Mouse (Mus musculus) erythroid progenitor cell, adult 5-6 weeks (primary cell): ENCODE data around the gene Frmpd3. TPM values are rescaled to one million over a fixed set of nuclear protein-coding genes. Genes with fewer than 3 reads are reported as not detected.

Experiments used
- ATAC-seq: replicated peaks from 2 replicates; pipeline ENCODE4 v1.8.0; 2016; ENCODE audit warnings: moderate number of reproducible peaks, mild to moderate bottlenecking, moderate TSS enrichment, inconsistent platforms; ENCODE audit not compliant: poor library complexity, low FRiP score, severe bottlenecking
- total RNA-seq, 2 experiments: library from RNA; stranded (forward) in 1 of 2; stranded (reverse) in 1 of 2; fragments of 150-400 nt in 1 of 2; fragments of 186-747, 209-891 nt in 1 of 2; gene quantifications; 2 replicates each; pipeline versions ENCODE4 v1.2.3 to v1.2.4; 2015 to 2017; ENCODE audit warnings: low replicate concordance in 2 of 2

Gene Frmpd3
- total RNA-seq, 2 experiments from 2014 or later = not detected

GRCm38 (mm10) chrX:140445551-140445950 lies 103.5 kb downstream of the Frmpd3 start:
- no peak for ATAC-seq

- ATAC-seq = no peak
Observed at GRCm38 (mm10) chrX:140450071-140450470, 108.0 kb downstream of the Frmpd3 start.

- ATAC-seq = peak; percentile 96
Observed at GRCm38 (mm10) chrX:140456279-140456731, 114.2 kb downstream of the Frmpd3 start, which contains the start of gene Prps1. Gene Prps1, plus strand, starts transcription at chrX:140456613.

- peak; percentile 56 for ATAC-seq
Observed at GRCm38 (mm10) chrX:140456751-140457491, 114.9 kb downstream of the Frmpd3 start.

- ATAC-seq = no peak
Observed at GRCm38 (mm10) chrX:140457502-140457901, 115.4 kb downstream of the Frmpd3 start.

- ATAC-seq = no peak
Observed at GRCm38 (mm10) chrX:140478231-140478630, 136.2 kb downstream of the Frmpd3 start.

GRCm38 (mm10) chrX:140479171-140479570 lies 137.1 kb downstream of the Frmpd3 start:
- peak; percentile 70 for ATAC-seq

Other genes with a start within 250 kb of the Frmpd3 start
- gene Prps1, start 114.3 kb downstream of the Frmpd3 start, total RNA-seq (2015; ENCODE audit: low replicate concordance) = 17.2 and 24.5 TPM in 2 replicates
- gene Prps1, start 114.3 kb downstream of the Frmpd3 start, total RNA-seq (2017; ENCODE audit: low replicate concordance) = 12.7 and 14.4 TPM in 2 replicates